Mouse (Mus musculus): ENCODE results near the gene Fam98a.

GRCm38 (mm10) chr17:75535612-75536011, 16.1 kb downstream of the Fam98a start:
- TF ChIP-seq CTCF (IDR thresholded peaks at IDR 0.05; ENCODE audit: control insufficient read depth, insufficient read depth, insufficient read length): no peak
- TF ChIP-seq CEBPB (IDR thresholded peaks at IDR 0.05; ENCODE audit: low read depth): no peak
- no peak for TF ChIP-seq USF1 (IDR thresholded peaks at IDR 0.05; ENCODE audit: low read depth)
- TF ChIP-seq MAX (IDR thresholded peaks at IDR 0.05): no peak
